Mouse (Mus musculus) heart, postnatal 0 days (tissue): ENCODE data around the gene Gpbar1. TPM values are rescaled to one million over a fixed set of nuclear protein-coding genes. Genes with fewer than 3 reads are reported as not detected.

Experiments
- ATAC-seq: fragments of 200-750 bp; cut with Nextera tagmentation; 2 replicates; pipeline ENCODE4 v1.8.0; 2017; ENCODE audit warnings: low read depth, moderate number of reproducible peaks, moderate library complexity; ENCODE audit not compliant: insufficient read depth
- DNase-seq: peaks from one replicate; pipeline ENCODE4 v3.0.0-alpha.2; 2016; ENCODE audit warnings: low spot score
- H3K27ac ChIP-seq: fragments of 300-500 bp; sonication (generic); 2 replicates; pipeline ENCODE4 v1.5.1; 2014; ENCODE audit warnings: low read depth, mild to moderate bottlenecking
- H3K27me3 ChIP-seq: fragments of 300-500 bp; sonication (generic); 2 replicates; pipeline ENCODE4 v1.6.1; 2014; ENCODE audit warnings: low read length, mixed read lengths; ENCODE audit not compliant: control insufficient read depth, insufficient read depth
- H3K36me3 ChIP-seq: fragments of 300-500 bp; sonication (generic); replicated peaks from 2 replicates; pipeline ENCODE4 v1.6.1; 2014; ENCODE audit warnings: low read length, mixed read lengths; ENCODE audit not compliant: control insufficient read depth, insufficient read depth
- H3K4me1 ChIP-seq: fragments of 300-500 bp; sonication (generic); 2 replicates; pipeline ENCODE4 v1.6.1; 2014; ENCODE audit warnings: antibody characterized with exemption; ENCODE audit not compliant: control insufficient read depth, insufficient read depth
- H3K4me2 ChIP-seq: fragments of 300-500 bp; sonication (generic); 2 replicates; pipeline ENCODE4 v1.6.1; 2014; ENCODE audit warnings: low read depth, mild to moderate bottlenecking, low read length, moderate library complexity
- H3K4me3 ChIP-seq: fragments of 300-500 bp; sonication (generic); 2 replicates; pipeline ENCODE4 v1.5.1; 2014; ENCODE audit warnings: low read depth, low read length
- H3K9ac ChIP-seq: fragments of 300-500 bp; sonication (generic); replicated peaks from 2 replicates; pipeline ENCODE4 v1.6.1; 2014; ENCODE audit warnings: low read depth, low read length, mixed read lengths
- H3K9me3 ChIP-seq: fragments of 300-500 bp; sonication (generic); replicated peaks from 2 replicates; pipeline ENCODE4 v1.6.1; 2016; ENCODE audit warnings: low read length; ENCODE audit not compliant: control insufficient read depth
- CTCF ChIP-seq: IDR thresholded peaks from 2 replicates; pipeline ENCODE4 v1.5.1; 2016; ENCODE audit warnings: antibody characterized with exemption, control low read depth, low read depth
- EP300 ChIP-seq: IDR thresholded peaks from 2 replicates; pipeline ENCODE4 v1.6.1; 2016; ENCODE audit warnings: antibody characterized with exemption, low read depth
- WGBS: fragments of 180-500 bp; shearing (Covaris S2); extraction: QIAGEN DNeasy Blood & Tissue Kit; methylation state at CpG from one replicate; pipeline ENCODE4 v1.1.7; 2014; 5-methylcytosine and 5-hydroxymethylcytosine counted together
- polyA plus RNA-seq: library from polyadenylated mRNA; unstranded; fragments of >200 nt; fragmentation: Nextera tagmentation; extraction: Ambion mirVana; gene quantifications from 2 replicates; pipeline ENCODE4 v1.2.1, GENCODE M21; 2015
- total RNA-seq: library from RNA; depleted of rRNA; stranded (reverse); fragments of >200 nt; gene quantifications from 2 replicates; pipeline ENCODE4 v1.2.3, GENCODE M21; 2014; ENCODE audit warnings: low replicate concordance

The Gpbar1 gene
- total and polyA plus RNA-seq, 2 experiments from 2014 or later, result 0.22 TPM; not detected in 1

DNA sequence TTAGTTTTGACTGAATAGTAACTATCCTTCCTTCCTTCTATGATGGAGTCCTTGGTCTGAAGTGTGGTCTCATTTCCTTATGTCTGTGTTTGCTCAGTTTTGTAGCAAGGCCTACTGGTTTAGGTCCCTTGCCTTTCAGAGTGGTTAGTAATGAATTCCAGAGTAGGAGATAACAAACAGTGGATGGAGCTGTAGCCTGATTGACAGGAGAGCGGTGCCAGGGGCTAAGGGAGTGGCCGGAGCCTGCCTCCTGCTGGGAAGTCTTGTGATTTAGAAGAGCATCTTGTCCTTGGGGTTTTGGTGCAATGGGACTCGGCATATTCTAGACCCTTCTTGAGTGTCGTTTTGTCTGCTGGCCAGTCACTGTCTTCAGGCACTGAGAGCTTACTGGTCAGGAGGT, 21.6 kb upstream of the Gpbar1 start:
- no peak overlapping the region for H3K4me2 ChIP-seq
- no peaks in the 10 kb centered on the region for H3K27me3 ChIP-seq
- H3K4me1 ChIP-seq, result 0 out of 2 replicates have a peak, but pooled peaks cover 4% of the 10 kb centered on the region
- H3K36me3 ChIP-seq, result peaks cover 87% of the 10 kb centered on the region
- H3K9me3 ChIP-seq, result no peaks in the 10 kb centered on the region
- DNase-seq (peak; percentile 66), ATAC-seq (peak; percentile 79)
- no peak overlapping the region for H3K4me3 ChIP-seq
- TF ChIP-seq CTCF, result peak; percentile 45
- no peak for TF ChIP-seq EP300
- no peak overlapping the region for H3K27ac ChIP-seq
- H3K9ac ChIP-seq, result no peak overlapping the region
- WGBS, result 25% methylated on average over 4 of the region's 4 CpGs

- 60% methylated on average over 6 of the region's 6 CpGs for WGBS
- TF ChIP-seq CTCF (no peak), EP300 (no peak)
- Histone ChIP-seq H3K4me2 (no peak overlapping the region), H3K27me3 (no peaks in the 10 kb centered on the region), H3K27ac (no peak overlapping the region), H3K36me3 (peaks cover 92% of the 10 kb centered on the region), H3K9ac (no peak overlapping the region), H3K9me3 (no peaks in the 10 kb centered on the region), H3K4me3 (no peak overlapping the region), H3K4me1 (no peaks in the 10 kb centered on the region)
- DNase-seq, result no peak
- ATAC-seq, result no peak
Measured at GRCm38 (mm10) chr1:74262510-74262909, 15.8 kb upstream of the Gpbar1 start.

- DNase-seq (no peak), ATAC-seq (no peak)
- Histone ChIP-seq H3K36me3 (peaks cover 54% of the 10 kb centered on the region), H3K4me1 (peaks cover 7% of the 10 kb centered on the region), H3K9ac (no peak overlapping the region), H3K9me3 (no peaks in the 10 kb centered on the region), H3K4me2 (no peak overlapping the region), H3K27ac (no peak overlapping the region), H3K27me3 (no peaks in the 10 kb centered on the region), H3K4me3 (no peak overlapping the region)
- no peak for TF ChIP-seq CTCF
- no peak for TF ChIP-seq EP300
- 82% methylated on average over 8 of the region's 8 CpGs for WGBS
Measured at GRCm38 (mm10) chr1:74268750-74269149, 9.6 kb upstream of the Gpbar1 start.

GRCm38 (mm10) chr1:74271659-74272058, 6.7 kb upstream of the Gpbar1 start:
- WGBS, result 12% methylated on average over 4 of the region's 4 CpGs
- peak; percentile 54 for DNase-seq
- H3K27ac ChIP-seq, result no peak overlapping the region

DNA sequence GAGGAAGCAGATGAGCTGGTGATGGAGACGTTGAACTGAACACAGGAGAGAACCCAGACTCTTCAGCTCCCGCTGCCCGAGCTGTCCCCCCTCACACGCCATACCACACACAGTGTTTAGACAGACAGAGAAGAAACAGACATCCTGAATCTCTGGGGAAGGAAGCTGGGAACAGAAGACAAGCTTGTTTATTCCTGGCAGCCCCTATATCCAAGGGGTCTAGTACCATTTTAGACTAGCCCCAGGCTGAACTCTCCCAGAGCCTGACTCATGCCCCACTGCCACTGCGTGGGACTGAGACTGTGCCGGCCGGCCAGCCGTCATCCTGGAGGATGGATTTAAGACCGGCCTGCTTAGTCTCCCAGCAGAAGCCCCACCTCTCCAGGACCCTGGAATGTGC, 3.3 kb upstream of the Gpbar1 start:
- DNase-seq (peak; percentile 60), ATAC-seq (peak; percentile 51; the same call in 1 of the 2 replicates)
- TF ChIP-seq EP300, result no peak
- no peak for TF ChIP-seq CTCF
- Histone ChIP-seq H3K27ac (peak overlapping the region; percentile 23; the same call in 1 of the 2 replicates), H3K4me1 (peaks cover 27% of the 10 kb centered on the region), H3K27me3 (no peaks in the 10 kb centered on the region), H3K4me2 (no peak overlapping the region), H3K36me3 (peaks cover 10% of the 10 kb centered on the region), H3K9ac (no peak overlapping the region), H3K4me3 (no peak overlapping the region), H3K9me3 (no peaks in the 10 kb centered on the region)
- WGBS, result 15% methylated on average over 9 of the region's 9 CpGs

More at GRCm38 (mm10) chr1:74271659-74272058, 6.7 kb upstream of the Gpbar1 start:
- Histone ChIP-seq H3K4me2 (no peak overlapping the region), H3K9me3 (no peaks in the 10 kb centered on the region), H3K9ac (no peak overlapping the region), H3K36me3 (peaks cover 25% of the 10 kb centered on the region), H3K4me1 (peaks cover 23% of the 10 kb centered on the region), H3K27me3 (no peaks in the 10 kb centered on the region), H3K4me3 (no peak overlapping the region)
- TF ChIP-seq CTCF (no peak), EP300 (no peak)
- ATAC-seq, result no peak; the same call in 1 of the 2 replicates

GRCm38 (mm10) chr1:74277041-74277440, 1.3 kb upstream of the Gpbar1 start:
- ATAC-seq (no peak), DNase-seq (no peak)
- Histone ChIP-seq H3K27ac (no peak overlapping the region), H3K4me1 (peaks cover 20% of the 10 kb centered on the region), H3K4me2 (no peak overlapping the region), H3K9ac (no peak overlapping the region), H3K36me3 (peaks cover 30% of the 10 kb centered on the region), H3K9me3 (no peaks in the 10 kb centered on the region), H3K27me3 (no peaks in the 10 kb centered on the region), H3K4me3 (no peak overlapping the region)
- 67% methylated on average over 6 of the region's 6 CpGs for WGBS
- TF ChIP-seq CTCF, result no peak
- no peak for TF ChIP-seq EP300
